Mouse (Mus musculus) erythroblast, embryonic 14.5 days (primary cell): ENCODE results near the gene Uhmk1.

ENCODE experiments used
- GATA1 ChIP-seq: IDR thresholded peaks from 2 replicates; pipeline ENCODE4 v1.6.1; 2012; ENCODE audit warnings: low read length, inconsistent platforms, mixed read lengths
- TAL1 ChIP-seq: IDR thresholded peaks from 3 replicates; pipeline ENCODE4 v1.6.1; 2012; ENCODE audit warnings: low read length, inconsistent platforms, mixed read lengths

DNA sequence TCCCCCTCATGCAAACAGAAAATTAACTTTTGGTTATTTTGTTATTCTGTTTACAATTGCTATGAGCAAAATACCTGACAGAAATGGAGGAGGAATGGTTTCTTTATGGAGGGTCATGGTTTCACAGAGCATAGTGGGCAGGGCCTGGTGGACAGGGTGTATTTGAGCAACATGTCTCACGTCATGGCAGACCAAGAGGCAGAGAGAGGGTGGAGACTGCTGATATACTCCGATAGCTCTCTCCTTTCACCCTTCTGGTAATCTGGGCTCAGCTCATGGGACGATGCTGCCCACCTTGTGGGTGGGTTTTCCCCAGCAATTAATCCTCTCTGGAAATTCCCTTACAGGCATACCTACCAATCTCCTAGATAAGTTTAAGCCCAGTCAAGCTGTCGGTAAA lies 25.0 kb downstream of the Uhmk1 start:
- TF ChIP-seq GATA1 (no peak), TAL1 (no peak)
